Mouse (Mus musculus) CH12F3 (cell line): ENCODE data around the gene Cmtm1.

Source experiments
- in situ Hi-C: fragments of 300-500 bp; cut with MboI; formaldehyde crosslinking; loops from 2 replicates; pipeline ENCODE4 v1.14.3; 2020; ENCODE audit warnings: low sequenced_read_pairs

Cmtm1 gene

GRCm38 (mm10) chr8:104247054-104247907 lies 62.7 kb downstream of the Cmtm1 start:
- in situ Hi-C loops = no loop called here

GRCm38 (mm10) chr8:104246621-104247020 lies 63.3 kb downstream of the Cmtm1 start:
- in situ Hi-C loops = no loop called here
